Mouse (Mus musculus): ENCODE data around the gene Kcnh1.

The Kcnh1 gene

DNA sequence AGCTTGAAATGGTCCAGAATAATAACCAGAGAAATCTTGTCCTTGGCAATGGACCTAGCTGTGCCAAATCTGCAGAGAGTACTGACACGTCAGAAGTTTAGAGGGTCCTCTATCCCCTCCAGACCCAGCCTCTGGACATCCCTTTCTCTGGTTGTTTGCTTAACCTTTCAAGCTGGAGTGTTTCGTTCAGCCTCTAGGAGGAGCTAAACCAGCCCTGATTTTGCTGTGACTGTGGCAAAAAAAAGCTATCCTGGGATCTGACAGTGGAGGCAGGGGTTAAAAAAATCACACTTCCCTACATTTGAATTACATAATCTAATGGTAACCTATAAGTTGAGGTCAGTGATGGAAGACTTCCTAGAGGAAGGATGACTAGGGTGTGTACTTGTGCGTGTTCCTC is 133.6 kb downstream of the Kcnh1 start:
- DNase-seq (ENCODE audit: low spot score), result peak; percentile 16

GRCm38 (mm10) chr1:192327052-192327451 is 136.5 kb downstream of the Kcnh1 start:
- no peak for DNase-seq (ENCODE audit: low spot score)

DNA sequence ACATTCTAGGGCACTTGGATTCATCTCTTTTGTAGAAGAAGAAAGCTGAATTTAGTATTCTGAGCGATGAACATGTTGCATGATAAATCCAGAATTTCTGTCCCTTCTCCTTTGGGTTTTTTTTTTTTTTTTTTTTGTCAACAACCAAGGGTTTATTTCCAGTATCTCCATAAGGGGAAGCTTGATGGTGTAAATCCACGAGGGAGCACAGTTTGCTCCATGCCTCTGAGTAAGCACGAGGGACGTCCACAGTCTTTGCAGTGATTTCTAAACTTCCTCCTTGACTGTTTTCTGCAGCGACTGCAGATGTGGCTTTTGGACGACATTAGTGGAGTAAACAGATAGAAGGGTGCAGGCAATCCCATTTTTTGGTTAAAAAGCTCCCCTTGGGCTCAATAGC is 140.6 kb downstream of the Kcnh1 start:
- no peak for DNase-seq (ENCODE audit: low spot score)

- DNase-seq (ENCODE audit: low spot score), result no peak
Observed at GRCm38 (mm10) chr1:192336029-192336428, 145.5 kb downstream of the Kcnh1 start.

DNA sequence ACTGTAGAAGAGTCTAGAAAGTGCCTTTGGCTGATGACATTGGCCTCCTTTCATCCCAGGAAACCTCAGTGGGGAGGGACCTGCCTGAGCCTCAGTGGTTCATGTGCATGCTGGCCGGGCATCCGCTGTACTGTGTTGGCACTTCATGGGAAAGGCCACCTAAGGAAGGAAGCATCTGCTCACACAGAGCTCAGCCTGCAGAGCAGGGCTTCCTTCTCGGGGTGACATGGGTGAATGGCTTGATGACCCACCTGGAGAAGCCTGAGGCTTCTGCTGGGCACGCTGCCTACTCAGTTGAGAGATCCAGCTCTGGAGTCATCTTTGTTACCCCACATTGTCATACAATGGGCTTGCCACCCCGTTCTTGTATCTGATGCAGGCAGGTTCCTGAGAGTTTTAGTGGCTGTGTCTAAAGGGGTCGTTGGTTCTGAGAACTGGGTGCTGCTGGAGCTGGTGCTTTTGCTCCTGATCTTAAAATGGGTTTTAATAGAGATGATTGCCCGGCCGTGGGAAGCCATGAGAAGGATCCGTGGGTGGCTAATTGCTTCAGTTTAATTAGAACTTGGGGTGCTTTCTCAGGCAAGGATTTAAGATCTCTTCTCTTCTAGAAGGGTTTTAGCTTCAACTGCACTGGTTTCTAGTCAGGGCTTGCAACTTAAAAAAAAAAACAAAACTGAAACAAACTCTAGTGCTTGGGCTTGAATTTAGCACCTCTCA is 148.9 kb downstream of the Kcnh1 start:
- no peak for DNase-seq (ENCODE audit: low spot score)

DNA sequence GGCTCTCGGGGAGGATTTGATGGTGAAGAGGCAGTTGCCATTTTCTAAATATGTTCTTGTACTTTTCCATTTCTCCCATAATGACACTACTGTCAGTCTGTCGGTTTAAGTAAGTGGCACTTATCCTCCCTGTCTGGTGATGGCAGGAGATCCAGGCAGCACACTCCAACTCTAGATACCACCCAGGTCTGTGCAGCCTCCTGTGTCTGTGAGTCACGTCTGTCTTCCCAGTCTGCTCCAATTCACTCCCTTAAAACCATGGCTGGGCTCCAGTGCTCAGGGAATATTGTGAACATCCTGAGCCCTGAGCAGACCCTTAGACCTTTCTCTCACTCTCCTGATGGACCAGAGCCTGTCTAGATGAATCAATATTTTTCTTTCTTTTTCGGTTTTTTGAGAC is 151.2 kb downstream of the Kcnh1 start:
- DNase-seq (ENCODE audit: low spot score), result no peak

GRCm38 (mm10) chr1:192343996-192344395 is 153.4 kb downstream of the Kcnh1 start:
- DNase-seq (ENCODE audit: low spot score), result no peak

DNA sequence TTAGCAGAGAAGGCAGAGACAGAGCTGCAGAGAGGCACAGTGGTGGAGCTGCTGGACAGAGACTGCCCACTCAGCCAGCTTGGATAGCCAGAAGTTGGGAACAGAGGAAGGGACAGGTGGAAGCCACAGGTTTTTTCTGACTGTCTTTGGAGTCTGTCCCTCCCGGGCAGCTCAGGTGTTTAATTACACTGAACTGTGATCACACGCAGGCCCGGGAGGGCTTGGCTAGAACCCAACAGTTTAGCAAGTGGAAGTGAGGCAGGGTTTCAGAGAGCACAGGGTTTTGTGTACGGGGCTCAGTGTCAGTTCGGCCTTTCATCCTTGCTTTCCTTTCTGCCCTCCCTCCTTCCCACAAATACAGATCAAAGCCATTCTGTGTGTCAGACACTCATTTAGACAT is 156.8 kb downstream of the Kcnh1 start:
- no peak for DNase-seq (ENCODE audit: low spot score)

GRCm38 (mm10) chr1:192356231-192356630 is 165.7 kb downstream of the Kcnh1 start:
- no peak for DNase-seq (ENCODE audit: low spot score)

DNA sequence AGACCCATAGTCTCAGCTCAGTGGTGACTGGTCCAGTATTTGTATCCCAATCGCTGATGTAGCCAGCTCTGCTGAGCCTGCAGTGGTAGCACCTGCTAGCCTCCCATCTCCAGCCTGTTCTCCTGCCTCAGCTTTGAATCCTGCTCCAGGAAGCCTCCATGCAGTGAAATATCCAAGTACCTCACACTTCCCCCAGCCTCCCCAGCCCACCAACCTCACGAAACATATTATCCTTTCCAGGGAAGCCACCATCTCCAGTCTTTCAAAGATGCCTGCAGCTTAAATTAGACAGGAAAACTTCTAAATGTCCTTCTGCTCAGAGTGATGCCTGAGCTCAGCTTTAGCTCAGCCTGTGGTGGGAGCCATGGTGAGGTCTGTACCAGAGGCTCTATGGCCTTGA is 168.6 kb downstream of the Kcnh1 start:
- no peak for DNase-seq (ENCODE audit: low spot score)

- DNase-seq (ENCODE audit: low spot score), result no peak
Observed at GRCm38 (mm10) chr1:192368336-192368735, 177.8 kb downstream of the Kcnh1 start.

DNA sequence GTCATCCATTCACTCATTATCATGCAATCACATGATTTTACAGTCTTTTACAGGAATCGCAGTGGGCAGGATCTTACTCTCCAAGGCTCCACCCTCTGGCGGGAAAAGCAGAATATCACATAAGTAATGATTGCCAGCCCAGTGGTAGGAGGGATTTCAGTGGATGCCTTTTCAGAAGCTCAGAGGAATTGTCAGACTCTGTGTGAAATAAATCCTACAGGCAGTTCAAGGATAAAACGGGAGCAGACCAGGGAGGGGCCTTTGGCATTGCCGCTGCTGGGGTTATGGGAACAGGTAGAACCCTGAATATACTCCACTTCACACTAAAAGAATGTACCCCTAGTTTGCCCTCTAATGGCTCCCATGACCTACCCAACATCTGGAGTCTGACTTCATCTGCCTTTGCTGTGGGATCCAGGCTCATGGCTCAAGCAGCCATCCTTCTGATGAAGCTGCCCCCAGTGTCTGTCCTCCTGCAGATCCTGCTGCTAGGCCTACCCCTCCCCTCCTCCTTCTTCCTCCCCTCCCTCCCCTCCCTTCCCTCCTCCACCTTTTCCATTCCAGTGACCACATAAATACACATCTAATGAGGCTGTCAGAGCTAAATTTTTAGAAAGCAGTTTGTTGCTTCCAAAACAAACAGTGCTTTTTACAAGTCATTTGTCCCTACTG is 181.5 kb downstream of the Kcnh1 start:
- no peak for DNase-seq (ENCODE audit: low spot score)

DNA sequence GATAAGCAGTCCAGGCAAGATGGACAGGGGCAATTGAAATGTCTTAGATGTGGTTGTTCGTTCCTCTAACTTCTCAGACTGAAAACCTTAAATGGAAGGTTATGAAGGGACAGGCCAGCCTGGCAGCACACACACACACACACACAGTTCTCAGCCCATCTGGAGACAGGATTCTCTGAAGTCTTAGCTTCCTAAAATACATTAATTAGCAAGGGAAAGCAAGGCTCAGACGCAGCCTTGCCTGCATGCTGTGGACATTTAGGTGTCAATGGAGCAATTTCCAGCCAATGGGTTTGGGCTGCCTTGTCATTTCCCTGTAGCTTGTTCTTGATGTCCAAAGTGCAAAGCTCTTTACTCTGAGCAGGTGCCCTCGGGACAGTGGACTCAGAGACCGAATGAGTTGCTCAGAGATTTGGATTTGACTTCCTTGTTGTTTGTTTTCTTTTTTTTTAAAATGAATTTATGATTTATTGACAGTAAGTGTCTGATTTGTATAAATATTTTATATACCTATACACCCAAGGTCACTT is 188.0 kb downstream of the Kcnh1 start:
- no peak for DNase-seq (ENCODE audit: low spot score)

DNA sequence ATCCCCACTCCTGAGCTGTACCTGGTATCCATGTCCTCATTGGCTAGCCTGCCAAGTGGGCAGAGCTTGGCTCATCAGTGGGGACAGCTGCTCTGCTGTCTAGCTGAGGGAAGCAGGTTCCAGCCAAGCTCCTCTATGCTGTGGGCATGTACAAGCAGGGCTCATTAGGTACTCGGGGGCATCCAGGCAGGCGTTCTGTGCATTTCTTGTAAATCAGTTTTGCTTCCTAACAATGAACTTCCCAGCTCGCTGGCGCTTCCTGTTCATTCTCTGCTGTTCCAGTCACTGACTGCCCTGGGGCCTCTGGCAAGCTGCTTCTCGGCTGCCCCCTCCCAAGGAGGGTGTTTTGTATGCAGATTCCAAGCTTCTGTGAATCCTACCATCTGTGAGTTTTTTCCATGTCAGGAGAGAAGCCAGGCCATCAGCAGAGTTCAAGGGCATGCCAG is 190.0 kb downstream of the Kcnh1 start:
- DNase-seq (ENCODE audit: low spot score), result no peak

DNA sequence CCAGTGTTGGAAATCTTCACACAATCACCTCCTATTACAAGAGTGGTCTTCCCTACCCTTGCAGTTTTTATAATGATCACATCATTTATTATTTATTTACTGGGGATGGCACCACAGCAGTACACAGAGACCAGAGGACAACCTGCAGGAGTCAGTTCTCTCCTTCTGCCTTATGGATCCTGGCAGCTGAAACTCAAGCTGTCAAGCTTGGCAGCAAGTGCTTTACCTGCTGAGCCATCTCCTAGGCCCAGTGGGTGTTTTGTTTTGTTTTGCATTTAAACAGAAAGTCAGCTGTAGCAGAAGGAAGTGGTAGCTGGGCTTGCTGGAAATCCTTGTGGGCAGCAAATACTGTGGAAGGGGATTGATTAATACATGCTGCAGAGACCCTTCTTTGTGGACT is 197.1 kb downstream of the Kcnh1 start:
- no peak for DNase-seq (ENCODE audit: low spot score)

GRCm38 (mm10) chr1:192391041-192391440 is 200.5 kb downstream of the Kcnh1 start:
- DNase-seq (ENCODE audit: low spot score), result no peak

- DNase-seq (ENCODE audit: low spot score), result no peak
Observed at GRCm38 (mm10) chr1:192392232-192392631, 201.7 kb downstream of the Kcnh1 start.

DNA sequence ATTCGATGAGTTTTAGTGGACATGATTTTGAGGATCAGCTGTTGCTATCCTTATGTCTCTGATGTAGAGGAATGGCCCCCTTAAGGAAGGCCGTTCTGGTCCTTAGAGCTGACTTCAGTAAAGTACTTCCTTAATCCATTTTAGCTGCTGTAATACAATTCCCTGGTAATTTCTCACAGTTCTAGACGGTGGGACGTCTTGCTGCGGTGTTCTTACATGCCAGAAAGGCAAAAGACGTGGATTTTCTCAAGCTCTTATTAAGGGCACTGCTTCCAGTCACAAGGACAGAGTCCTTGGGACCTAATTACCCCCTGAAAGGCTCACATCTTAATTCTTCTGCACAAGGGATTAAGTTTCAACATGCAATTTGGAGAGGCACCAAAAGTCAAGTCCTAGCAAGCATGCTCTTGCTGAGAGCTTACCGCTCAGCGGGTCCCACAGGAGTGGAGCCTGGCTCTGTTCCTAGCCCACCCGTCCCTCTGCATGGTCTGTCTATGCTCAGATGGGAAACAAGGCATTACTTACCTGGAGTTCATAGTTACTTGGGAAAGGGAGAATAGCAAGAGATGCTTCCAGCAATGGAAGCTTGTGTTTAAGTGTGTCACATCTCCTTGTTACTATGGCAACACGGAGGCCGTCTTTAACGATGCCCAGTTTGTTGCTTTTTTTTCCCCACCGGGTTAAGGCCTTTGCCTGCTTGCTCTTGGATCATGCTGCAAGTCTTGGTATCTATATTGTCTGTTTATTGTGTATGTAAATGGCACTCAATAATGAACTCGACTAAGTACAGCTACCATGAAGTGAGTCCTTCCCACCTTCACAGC is 209.3 kb downstream of the Kcnh1 start:
- DNase-seq (ENCODE audit: low spot score), result no peak

DNA sequence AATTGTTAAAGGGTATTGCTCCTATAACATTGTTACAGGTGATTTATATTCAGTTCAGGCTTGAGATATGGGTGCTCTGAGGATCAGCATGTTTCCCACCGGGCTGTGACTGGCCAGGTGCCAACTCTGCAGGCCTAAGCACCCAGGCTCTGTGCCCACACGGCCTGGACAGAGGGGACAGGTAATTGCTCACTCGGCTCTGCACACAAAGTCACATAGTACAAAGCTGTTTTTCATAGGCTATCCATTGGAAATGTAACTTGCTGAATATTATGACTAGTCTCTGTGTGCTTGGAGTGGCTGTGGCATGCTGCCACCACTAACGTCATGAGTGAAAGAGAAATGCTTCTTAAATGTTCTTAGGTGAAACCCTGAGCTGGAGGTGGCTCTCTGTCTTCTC is 210.4 kb downstream of the Kcnh1 start:
- DNase-seq (ENCODE audit: low spot score), result no peak

DNA sequence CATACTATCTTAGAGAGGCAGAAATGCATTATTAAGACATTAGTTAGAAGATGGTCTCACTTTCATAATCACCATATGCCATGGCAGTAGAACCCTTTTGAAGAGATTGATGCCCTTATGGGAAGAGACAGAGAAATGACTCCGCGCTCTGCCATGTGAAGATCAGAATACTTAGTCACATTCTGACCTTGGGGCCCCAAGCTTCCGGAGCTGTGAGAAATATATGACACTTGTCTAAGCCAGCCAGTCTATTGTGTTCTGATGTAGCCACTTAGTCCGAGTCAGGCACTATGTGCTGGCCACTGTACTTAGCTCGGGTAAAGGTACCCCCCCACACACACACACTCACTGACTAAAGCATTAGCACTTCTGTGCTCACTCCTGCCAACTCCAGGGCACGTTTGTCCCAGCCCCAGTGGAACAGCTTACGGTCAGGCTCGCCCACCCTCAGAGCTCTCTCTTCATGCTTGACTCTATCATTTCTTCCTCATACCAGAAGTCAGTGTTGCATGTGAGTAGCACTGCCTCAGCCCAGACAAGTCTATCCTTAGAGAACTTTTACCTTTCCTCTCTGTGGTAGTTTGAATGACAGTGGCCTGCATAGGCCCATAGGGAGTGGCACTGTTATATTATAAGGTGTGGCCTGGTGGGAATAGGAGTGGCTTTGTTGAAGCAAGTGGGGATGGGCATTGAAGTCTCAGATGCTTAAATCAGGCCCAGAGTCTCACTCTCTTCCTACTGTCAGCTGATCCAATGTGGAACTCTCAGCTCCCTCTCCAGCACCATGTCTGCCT is 212.5 kb downstream of the Kcnh1 start:
- DNase-seq (ENCODE audit: low spot score), result no peak

GRCm38 (mm10) chr1:192405136-192405535 is 214.6 kb downstream of the Kcnh1 start:
- DNase-seq (ENCODE audit: low spot score), result no peak

GRCm38 (mm10) chr1:192406589-192406988 is 216.0 kb downstream of the Kcnh1 start:
- no peak for DNase-seq (ENCODE audit: low spot score)
